Mouse (Mus musculus) liver (tissue): ENCODE measurements around the gene Ctsa.
"Not testable (repeated sequence)": the region's sequence is repeated elsewhere in the genome, so short reads cannot be mapped to it uniquely, and the experiment has no call there.

Experiments
- DNase-seq: peaks from one replicate; pipeline ENCODE4 v3.0.0-alpha.2; 2020; ENCODE audit warnings: mixed read lengths

Ctsa gene

GRCm38 (mm10) chr2:164832748-164833301 is at the start of gene Ctsa:
Gene Ctsa, plus strand, starts transcription at chr2:164832873.
- DNase-seq: peak; percentile 81

GRCm38 (mm10) chr2:164783926-164784581 is 48.6 kb upstream of the Ctsa start:
- no peak for DNase-seq

GRCm38 (mm10) chr2:164784869-164785420 is 47.7 kb upstream of the Ctsa start:
- DNase-seq: no peak

- DNase-seq: peak; percentile 90
Observed at GRCm38 (mm10) chr2:164785481-164786387, 46.9 kb upstream of the Ctsa start, which contains the start of gene Snx21. Gene Snx21, plus strand, starts transcription at chr2:164785823.

- no peak for DNase-seq
Observed at GRCm38 (mm10) chr2:164786388-164786885, 46.2 kb upstream of the Ctsa start.

- no peak for DNase-seq
Observed at GRCm38 (mm10) chr2:164787032-164787431, 45.6 kb upstream of the Ctsa start.

GRCm38 (mm10) chr2:164787779-164788178 is 44.9 kb upstream of the Ctsa start:
- DNase-seq: no peak

GRCm38 (mm10) chr2:164788411-164788810 is 44.3 kb upstream of the Ctsa start:
- DNase-seq: peak; percentile 69

- DNase-seq: no peak
Observed at GRCm38 (mm10) chr2:164790451-164790850, 42.2 kb upstream of the Ctsa start.

GRCm38 (mm10) chr2:164791841-164792261 is 40.8 kb upstream of the Ctsa start:
- no peak for DNase-seq

- DNase-seq: no peak
Observed at GRCm38 (mm10) chr2:164792400-164793190, 40.1 kb upstream of the Ctsa start.

GRCm38 (mm10) chr2:164793236-164793635 is 39.4 kb upstream of the Ctsa start:
- DNase-seq: peak; percentile 79

GRCm38 (mm10) chr2:164793772-164794171 is 38.9 kb upstream of the Ctsa start:
- no peak for DNase-seq

GRCm38 (mm10) chr2:164794293-164794692 is 38.4 kb upstream of the Ctsa start:
- peak; percentile 86 for DNase-seq

- no peak for DNase-seq
Observed at GRCm38 (mm10) chr2:164795868-164796267, 36.8 kb upstream of the Ctsa start.

GRCm38 (mm10) chr2:164798554-164798953 is 34.1 kb upstream of the Ctsa start:
- not testable (repeated sequence) for DNase-seq

- no peak for DNase-seq
Observed at GRCm38 (mm10) chr2:164800252-164801004, 32.2 kb upstream of the Ctsa start.

GRCm38 (mm10) chr2:164803201-164803920 is 29.3 kb upstream of the Ctsa start:
- no peak for DNase-seq

GRCm38 (mm10) chr2:164803921-164804313 is 28.8 kb upstream of the Ctsa start:
- DNase-seq: no peak

- DNase-seq: peak; percentile 97
Observed at GRCm38 (mm10) chr2:164804533-164805331, 27.9 kb upstream of the Ctsa start, which contains the start of the genes Acot8 and Zswim3. Gene Acot8, minus strand, starts transcription at chr2:164804882. Gene Zswim3, plus strand, starts transcription at chr2:164805098.
